Mouse (Mus musculus) small intestine, adult 2 months (tissue): ENCODE measurements at regions not wholly inside any gene's neighbourhood (a gene's known extent, or its start where the extent isn't known, plus 50 kb on each side); places are given as distances from the start of the nearest gene placed in this dataset.

Source experiments
- CTCF ChIP-seq: fragments of 200-500 bp; IDR thresholded peaks from 2 replicates; pipeline ENCODE4 v1.5.1; 2012; ENCODE audit warnings: low read depth, mild to moderate bottlenecking, control low read depth, inconsistent platforms, low read length, moderate library complexity, mixed read lengths; ENCODE audit not compliant: insufficient replicate concordance, insufficient read length; ENCODE audit errors: extremely low read depth
- POLR2A ChIP-seq: fragments of 200-500 bp; IDR thresholded peaks from 2 replicates; pipeline ENCODE4 v1.6.1; 2012; ENCODE audit warnings: low read depth, mild to moderate bottlenecking, control low read depth, inconsistent platforms, low read length, moderate library complexity

GRCm38 (mm10) chr3:36790245-36790644, 72.7 kb upstream of the 4932438A13Rik start:
- no peak for TF ChIP-seq POLR2A
- no peak for TF ChIP-seq CTCF
